Mouse (Mus musculus): ENCODE results near the gene Grb2.

The Grb2 gene

DNA sequence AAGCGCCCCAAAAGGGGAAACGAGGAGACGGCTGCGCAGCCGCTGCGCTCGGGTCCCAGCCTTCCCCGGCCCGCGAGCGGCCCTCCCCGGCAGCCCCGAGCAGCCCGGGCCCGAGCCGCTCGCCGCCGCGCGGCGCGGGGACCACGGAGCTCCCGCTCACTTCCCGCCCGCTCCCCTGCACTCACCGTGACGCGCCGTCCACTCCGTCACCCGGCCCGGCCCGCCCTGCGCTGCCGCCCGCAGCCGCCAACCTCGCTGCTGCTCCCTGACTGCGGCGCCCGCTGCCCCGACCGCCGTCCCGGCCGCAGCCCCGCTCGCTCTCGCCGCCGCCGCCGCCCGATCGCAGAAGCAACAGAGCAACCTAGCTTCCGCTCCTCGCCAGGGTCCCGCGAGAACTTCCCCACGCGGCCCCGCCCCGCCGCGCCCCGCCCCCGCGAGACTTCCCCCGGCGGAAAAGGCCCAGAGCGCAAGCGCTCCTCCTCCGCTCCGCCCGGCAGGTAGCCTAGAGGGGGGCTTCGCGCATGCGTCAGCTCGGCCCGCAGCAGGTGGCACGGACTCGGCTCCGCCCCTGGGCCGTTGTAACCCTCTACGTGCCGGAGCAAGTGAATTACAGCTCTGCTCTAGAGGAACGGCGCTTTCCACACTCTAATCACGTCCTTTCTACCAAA is at the start of gene Grb2:
Gene Grb2 (minus strand): TSS at position 389 of the 668 bp plus-strand sequence.
- peak; percentile 99 to 100 for DNase-seq (ENCODE audit: inconsistent age in 2 of 2, low spot score in 1 of 2)

DNA sequence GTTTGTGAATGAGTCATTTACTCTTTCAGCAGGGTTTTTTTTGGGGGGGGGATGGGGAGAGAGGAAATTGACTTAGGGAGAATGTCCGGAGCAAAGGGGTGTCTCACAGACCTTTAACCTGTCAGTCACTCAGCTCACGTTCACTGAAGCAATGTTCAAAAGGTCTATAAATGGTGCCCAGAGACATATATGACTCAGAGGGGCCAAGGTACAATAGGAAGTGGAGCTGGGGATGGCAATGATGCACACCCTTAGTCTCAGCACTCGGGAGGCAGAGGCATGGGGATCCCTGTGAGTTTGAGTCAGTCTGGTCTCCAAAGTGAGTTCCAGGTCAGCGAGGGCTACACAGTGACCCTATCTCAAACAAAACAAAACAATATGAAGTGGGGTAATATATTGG is 45.1 kb upstream of the Grb2 start:
- DNase-seq (ENCODE audit: inconsistent age in 2 of 2, low spot score in 1 of 2) = peak in 1 of 2 experiments; percentile 32

DNA sequence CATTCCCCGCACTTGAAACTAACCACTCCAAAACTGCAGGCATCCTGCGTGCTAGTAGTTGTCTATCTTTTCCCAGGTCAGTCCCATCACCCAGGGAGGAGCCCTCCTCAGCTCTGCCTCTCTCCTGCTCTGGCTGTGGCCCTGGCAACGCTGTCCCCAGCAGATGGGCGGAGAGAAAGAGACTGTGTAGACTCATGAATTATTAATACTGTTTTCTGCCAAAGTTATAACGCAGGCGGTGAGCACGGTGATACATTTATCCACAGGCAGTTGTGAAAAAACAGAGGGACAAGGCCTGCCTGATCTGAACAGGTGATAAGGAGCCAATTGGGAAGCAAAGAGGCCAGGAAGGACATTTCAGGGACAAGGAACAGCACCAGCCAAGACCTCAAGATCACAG is 44.3 kb upstream of the Grb2 start:
- peak in 1 of 2 experiments; percentile 4 for DNase-seq (ENCODE audit: inconsistent age in 2 of 2, low spot score in 1 of 2)

- no peak for DNase-seq (ENCODE audit: inconsistent age in 2 of 2, low spot score in 1 of 2)
Measured at GRCm38 (mm10) chr11:115751725-115752124, 43.3 kb upstream of the Grb2 start.

DNA sequence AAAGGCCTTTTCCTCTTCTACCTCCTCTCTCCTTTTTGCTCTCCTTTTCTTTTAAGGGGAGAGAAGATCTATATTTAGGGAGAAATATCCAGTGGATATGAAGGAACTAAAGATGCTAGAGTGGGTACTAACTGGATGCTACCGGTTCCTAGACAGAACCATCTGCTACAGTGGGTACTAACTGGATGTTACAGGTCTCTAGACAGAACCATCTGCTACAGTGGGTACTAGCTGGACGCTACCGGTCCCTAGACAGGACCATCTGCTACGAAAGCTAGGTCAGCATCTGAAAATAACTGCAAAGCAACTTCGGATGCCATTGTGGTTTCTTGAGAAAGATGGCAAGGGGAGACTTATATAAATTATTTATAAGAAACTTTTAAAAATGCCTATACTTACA is 41.4 kb upstream of the Grb2 start:
- no peak for DNase-seq (ENCODE audit: inconsistent age in 2 of 2, low spot score in 1 of 2)

GRCm38 (mm10) chr11:115747351-115747750 is 39.0 kb upstream of the Grb2 start:
- DNase-seq (ENCODE audit: inconsistent age in 2 of 2, low spot score in 1 of 2) = no peak

- DNase-seq (ENCODE audit: inconsistent age in 2 of 2, low spot score in 1 of 2) = peak in 1 of 2 experiments; percentile 59
Measured at GRCm38 (mm10) chr11:115746762-115747161, 38.4 kb upstream of the Grb2 start.

DNA sequence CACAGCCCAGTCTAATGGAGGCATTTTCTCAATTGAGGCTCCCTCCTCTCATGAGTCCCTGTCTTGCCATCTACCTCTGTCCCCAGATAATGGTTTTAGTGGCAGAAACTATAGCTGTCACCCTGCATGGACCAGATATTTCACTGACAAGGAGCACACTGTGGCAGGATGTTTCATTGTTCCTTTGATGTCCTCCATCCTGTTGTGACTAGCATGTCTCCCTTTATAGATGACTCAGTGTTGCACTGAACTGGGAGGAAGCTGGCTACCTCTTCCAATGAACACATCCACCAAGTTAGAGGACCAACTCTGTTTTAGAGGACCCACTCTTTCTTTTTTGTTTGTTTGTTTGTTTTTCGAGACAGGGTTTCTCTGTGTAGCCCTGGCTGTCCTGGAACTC is 37.7 kb upstream of the Grb2 start:
- no peak for DNase-seq (ENCODE audit: inconsistent age in 2 of 2, low spot score in 1 of 2)

DNA sequence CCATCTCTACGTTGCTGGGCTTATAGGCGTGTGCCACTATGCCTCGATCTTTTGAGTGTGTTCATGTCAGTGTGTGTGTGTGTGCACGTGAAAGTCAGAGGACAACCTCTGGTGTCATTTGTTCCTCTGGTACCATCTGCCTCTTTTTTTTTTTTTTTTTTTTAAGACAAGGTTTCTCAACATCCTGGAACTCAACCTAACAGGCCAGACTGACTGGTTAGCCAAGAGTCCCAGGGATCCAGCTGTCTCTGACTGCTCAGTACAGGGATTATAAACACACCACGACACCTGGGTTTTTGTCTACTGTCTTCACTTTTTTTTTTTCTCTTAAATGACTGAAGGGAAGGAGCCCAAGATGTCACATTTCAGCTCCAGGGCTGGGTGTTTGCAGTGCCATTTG is 36.0 kb upstream of the Grb2 start:
- DNase-seq (ENCODE audit: inconsistent age in 2 of 2, low spot score in 1 of 2) = no peak

GRCm38 (mm10) chr11:115742926-115743325 is 34.5 kb upstream of the Grb2 start:
- DNase-seq (ENCODE audit: inconsistent age in 2 of 2, low spot score in 1 of 2) = no peak

DNA sequence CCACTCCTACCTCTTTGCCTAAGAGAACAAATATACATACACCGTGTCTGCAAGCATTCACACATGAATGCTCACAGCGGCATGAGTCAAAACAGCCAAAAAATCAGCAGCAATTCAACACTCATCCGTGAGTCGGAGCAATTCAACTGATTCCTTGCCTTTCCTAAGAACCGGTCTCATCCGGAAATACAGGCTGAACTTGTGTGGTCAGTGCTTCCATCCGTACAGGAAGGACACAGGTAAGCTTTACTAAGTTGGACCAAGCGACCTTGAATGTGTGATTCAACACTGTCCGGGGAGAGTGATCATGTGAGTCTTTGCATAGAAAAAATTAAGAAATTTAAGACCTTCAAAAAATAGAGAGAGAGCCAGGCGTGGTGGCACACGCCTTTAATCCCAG is 32.7 kb upstream of the Grb2 start:
- no peak for DNase-seq (ENCODE audit: inconsistent age in 2 of 2, low spot score in 1 of 2)

- DNase-seq (ENCODE audit: inconsistent age in 2 of 2, low spot score in 1 of 2) = no peak
Measured at GRCm38 (mm10) chr11:115738275-115738885, 30.0 kb upstream of the Grb2 start.

GRCm38 (mm10) chr11:115737608-115738208 is 29.3 kb upstream of the Grb2 start:
- DNase-seq (ENCODE audit: inconsistent age in 2 of 2, low spot score in 1 of 2) = no peak

DNA sequence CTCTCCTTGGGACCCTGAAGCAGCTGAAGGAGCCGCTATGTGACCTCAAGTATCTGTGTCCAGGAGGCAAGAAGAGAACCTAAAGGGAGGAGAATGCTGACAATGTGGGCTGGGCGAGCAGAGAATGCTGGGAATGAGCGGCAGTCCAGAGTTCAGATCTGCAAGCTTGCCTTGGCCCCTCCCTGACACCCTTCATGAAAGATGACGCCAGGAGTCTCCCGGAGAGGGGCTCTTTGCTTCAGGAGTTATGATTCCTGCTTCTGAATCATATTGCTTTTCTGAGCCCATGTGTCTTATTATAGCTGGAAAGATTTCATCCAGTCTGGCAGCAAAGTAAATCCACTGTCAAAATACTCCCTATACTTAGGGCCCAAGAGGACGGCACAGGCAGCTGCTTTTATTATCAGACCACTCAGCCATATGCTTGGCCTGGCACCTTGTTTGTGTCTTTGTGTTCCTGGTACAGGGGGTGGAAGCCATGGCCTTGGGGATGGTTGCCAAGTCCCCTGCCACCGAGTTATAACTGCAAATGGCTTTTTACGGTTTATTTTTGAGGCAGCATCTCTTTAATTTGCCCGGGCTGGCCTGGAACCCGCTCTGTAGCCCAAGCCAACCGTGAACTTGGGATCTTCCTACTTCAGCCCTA is 25.8 kb upstream of the Grb2 start:
- no peak for DNase-seq (ENCODE audit: inconsistent age in 2 of 2, low spot score in 1 of 2)

DNA sequence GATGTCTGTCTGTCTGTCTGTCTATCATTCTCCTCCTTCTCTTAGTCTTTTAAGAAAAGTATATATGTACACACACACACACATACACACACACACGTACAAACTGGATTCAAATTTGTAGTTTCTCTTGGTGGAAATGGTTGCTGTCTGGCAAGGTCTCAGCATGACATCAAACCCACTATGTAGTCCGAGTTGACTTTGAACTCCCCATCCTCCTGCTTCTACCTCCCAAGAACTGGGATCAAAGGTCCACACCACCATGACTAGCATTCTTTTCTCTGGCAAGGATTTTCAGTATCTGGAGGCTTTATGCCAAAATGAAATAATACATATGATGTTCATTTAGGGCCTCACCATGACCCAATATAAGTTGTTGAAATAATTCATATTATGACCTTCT is 14.8 kb upstream of the Grb2 start:
- no peak for DNase-seq (ENCODE audit: inconsistent age in 2 of 2, low spot score in 1 of 2)

- peak; percentile 92 to 97 for DNase-seq (ENCODE audit: inconsistent age in 2 of 2, low spot score in 1 of 2)
Measured at GRCm38 (mm10) chr11:115722638-115723037, 14.2 kb upstream of the Grb2 start.

DNA sequence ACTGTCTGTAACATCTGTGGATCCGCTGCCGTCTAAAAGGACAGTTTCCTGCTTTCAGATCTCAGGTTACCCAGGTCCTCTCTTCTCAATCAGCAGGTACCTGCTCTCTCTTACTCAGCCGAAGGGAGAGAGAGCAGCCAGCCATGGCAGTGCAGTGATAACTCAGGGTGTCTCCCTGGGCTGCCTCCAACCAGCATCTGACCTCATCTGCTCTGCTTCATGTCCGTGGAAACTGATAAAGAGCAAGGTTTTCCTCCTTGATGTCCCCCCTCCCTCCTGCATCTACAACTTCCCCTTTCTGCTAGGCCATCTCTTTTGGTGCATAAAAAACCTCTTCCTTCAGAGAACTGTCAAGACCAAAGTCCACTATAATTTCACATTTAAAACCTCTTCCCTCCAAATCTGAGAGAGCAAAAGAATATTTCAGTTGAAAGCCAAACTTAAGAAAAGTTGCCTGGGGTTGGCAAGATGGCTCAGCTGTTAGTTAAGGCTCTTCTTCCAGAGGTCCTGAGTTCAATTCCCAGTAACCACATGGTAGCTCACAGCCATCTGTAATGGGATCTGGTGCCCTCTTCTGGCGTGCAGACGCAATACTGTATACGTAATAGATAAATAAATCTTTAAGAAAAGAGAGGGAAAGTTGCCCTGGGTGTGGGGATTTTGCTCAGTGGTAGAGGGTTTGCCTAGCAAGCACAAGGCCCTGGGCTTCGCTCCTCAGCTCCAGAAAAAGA is 9.4 kb upstream of the Grb2 start:
- DNase-seq (ENCODE audit: inconsistent age in 2 of 2, low spot score in 1 of 2) = peak in 1 of 2 experiments; percentile 77

DNA sequence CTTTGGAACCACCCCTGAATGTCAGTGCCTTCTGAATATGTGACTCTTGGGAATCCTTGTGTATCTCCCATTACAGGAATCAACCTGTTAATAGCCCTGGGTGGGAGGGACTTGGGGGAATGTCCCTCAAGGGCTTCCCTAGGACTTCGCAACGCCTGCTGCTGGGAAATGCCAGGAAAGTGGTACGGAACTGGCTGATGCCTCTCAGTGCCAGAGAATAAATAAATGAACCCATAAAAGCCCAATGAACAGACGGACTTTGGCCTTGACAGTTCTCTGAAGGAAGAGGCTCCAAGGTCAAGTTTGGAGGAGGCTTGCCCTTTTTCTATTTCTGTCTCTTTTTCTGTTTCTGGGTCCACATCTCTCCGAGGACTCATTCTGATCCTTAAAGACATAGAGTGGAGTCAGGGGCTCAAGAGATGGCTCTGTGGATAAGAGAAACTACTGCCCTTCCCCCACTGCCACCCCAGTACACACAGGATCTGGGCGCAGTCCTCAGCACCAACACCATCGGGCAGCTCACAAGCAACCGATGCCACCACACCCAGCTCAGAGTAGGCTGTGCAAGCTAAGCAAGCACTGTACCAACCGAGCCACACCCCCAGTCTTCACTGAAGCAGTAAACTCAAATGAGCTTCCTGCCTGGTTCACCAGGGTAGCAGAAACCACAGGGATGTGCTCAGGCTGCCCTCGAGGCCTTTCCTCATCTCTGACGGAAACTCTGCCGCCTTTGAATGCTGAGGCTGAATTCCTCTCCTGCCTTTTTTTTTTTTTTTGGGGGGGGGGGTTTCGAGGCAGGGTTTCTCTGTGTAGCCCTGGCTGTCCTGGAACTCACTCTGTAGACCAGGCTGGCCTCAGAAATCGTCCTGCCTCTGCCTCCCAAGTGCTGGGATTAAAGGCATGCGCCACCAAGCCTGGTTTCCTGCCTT is 8.3 kb upstream of the Grb2 start:
- peak in 1 of 2 experiments; percentile 56 for DNase-seq (ENCODE audit: inconsistent age in 2 of 2, low spot score in 1 of 2)

DNA sequence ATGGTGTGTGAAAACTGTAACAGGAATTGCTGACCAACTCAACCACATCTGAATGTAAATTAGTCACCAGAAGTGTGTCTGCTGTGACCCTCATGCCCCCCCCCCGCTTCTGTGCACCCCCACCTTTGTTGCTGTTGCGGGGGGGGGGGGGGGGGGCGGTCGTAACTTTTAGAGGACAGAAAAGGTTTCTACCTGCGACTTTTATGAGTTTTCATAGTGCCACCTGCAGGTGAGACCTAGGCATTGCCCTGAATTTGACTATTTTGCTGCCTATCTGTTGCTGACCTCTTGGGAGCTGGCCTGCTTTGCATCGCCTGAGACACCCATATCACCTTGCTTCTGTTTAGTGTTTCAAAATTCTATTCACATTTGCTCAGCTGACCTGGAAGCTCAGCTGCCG is 6.1 kb upstream of the Grb2 start:
- peak; percentile 57 to 83 for DNase-seq (ENCODE audit: inconsistent age in 2 of 2, low spot score in 1 of 2)

GRCm38 (mm10) chr11:115713447-115713846 is 5.0 kb upstream of the Grb2 start:
- no peak for DNase-seq (ENCODE audit: inconsistent age in 2 of 2, low spot score in 1 of 2)
